Mouse (Mus musculus): ENCODE measurements at regions not wholly inside any gene's neighbourhood (a gene's known extent, or its start where the extent isn't known, plus 50 kb on each side); places are given as distances from the start of the nearest gene placed in this dataset.

- TF ChIP-seq POLR2A (IDR thresholded peaks at IDR 0.05; ENCODE audit: borderline replicate concordance, control insufficient read depth, low read depth, low read length) (no peak), CTCF (IDR thresholded peaks at IDR 0.05; ENCODE audit: control insufficient read depth, insufficient read depth, low read length) (no peak)
- WGBS, result 74% methylated on average over 3 of the region's 3 CpGs
- Histone ChIP-seq H3K27ac (ENCODE audit: control insufficient read depth, insufficient read depth, low read depth, low read length, poor library complexity) (no peak overlapping the region), H3K4me1 (ENCODE audit: control insufficient read depth, insufficient read depth, low read length) (peaks cover 2% of the 10 kb centered on the region; the same call in 1 of the 2 replicates), H3K4me3 (replicated peaks; ENCODE audit: control insufficient read depth, low read depth, low read length) (no peak overlapping the region)
These were observed 1248.9 kb upstream of the Zeb2 start for GRCm38 (mm10) chr2:46366135-46366485.

- WGBS, result 52% methylated on average over 4 of the region's 4 CpGs
- Histone ChIP-seq H3K4me1 (ENCODE audit: control insufficient read depth, insufficient read depth, low read length) (no peaks in the 10 kb centered on the region), H3K27ac (ENCODE audit: control insufficient read depth, insufficient read depth, low read depth, low read length, poor library complexity) (no peak overlapping the region), H3K4me3 (replicated peaks; ENCODE audit: control insufficient read depth, low read depth, low read length) (no peak overlapping the region)
- no peak for TF ChIP-seq CTCF (IDR thresholded peaks at IDR 0.05; ENCODE audit: control insufficient read depth, insufficient read depth, low read length)
- no peak for TF ChIP-seq POLR2A (IDR thresholded peaks at IDR 0.05; ENCODE audit: borderline replicate concordance, control insufficient read depth, low read depth, low read length)
These were observed 1248.4 kb upstream of the Zeb2 start for GRCm38 (mm10) chr2:46365428-46366134.

- H3K4me3 ChIP-seq (replicated peaks; ENCODE audit: control insufficient read depth, low read depth, low read length), result no peak overlapping the region
- WGBS, result 25% methylated on average over 4 of the region's 4 CpGs
- TF ChIP-seq CTCF (IDR thresholded peaks at IDR 0.05; ENCODE audit: control insufficient read depth, insufficient read depth, low read length) (no peak), POLR2A (IDR thresholded peaks at IDR 0.05; ENCODE audit: borderline replicate concordance, control insufficient read depth, low read depth, low read length) (no peak)
- H3K27ac ChIP-seq (ENCODE audit: control insufficient read depth, insufficient read depth, low read depth, low read length, poor library complexity), result no peak overlapping the region
- H3K4me1 ChIP-seq (ENCODE audit: control insufficient read depth, insufficient read depth, low read length), result no peaks in the 10 kb centered on the region
These were observed 1243.0 kb upstream of the Zeb2 start for GRCm38 (mm10) chr2:46360049-46360712.

DNA sequence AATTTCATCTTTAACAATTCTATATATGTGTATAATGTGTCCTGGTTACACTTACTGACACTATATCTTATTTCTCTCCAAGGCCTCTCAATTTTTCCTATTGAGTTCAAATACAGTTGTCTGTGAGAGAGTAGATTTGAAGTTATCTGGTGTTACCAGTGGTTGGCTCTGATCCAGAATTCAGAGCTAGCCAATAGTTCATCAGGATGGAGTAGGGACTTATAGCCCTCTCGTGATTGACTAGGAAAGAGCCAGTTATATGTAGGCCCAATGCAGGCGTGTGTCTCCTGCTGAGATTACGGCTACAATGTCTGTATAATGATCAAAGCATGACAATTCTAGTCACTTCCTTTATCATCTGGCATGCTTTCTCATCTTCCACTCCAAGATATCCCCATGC, 1241.0 kb upstream of the Zeb2 start:
- no peak overlapping the region for H3K27ac ChIP-seq (ENCODE audit: control insufficient read depth, insufficient read depth, low read depth, low read length, poor library complexity)
- H3K4me1 ChIP-seq (ENCODE audit: control insufficient read depth, insufficient read depth, low read length), result no peaks in the 10 kb centered on the region
- TF ChIP-seq CTCF (IDR thresholded peaks at IDR 0.05; ENCODE audit: control insufficient read depth, insufficient read depth, low read length), result no peak
- TF ChIP-seq POLR2A (IDR thresholded peaks at IDR 0.05; ENCODE audit: borderline replicate concordance, control insufficient read depth, low read depth, low read length), result no peak
- WGBS, result 76% methylated on average over 3 of the region's 3 CpGs
- no peak overlapping the region for H3K4me3 ChIP-seq (replicated peaks; ENCODE audit: control insufficient read depth, low read depth, low read length)

DNA sequence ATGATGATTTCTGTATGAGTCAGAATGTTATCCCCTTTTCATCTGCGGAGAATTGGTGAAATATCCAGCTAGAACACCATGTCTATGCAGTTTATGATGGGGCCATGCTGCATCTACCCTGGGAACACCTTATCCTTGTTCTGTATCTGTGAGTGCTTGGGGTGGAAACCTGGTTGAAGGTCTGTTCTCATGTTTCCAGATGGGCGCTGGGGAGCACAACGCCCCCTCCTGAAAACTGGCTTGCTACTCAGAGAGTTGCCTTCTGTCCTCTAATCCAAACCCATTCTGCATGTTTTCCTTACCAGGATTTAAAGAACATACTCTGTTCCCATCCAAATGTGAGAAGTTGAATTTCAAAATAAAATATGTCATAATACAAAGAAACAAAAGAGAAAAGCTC, 1239.5 kb upstream of the Zeb2 start:
- no peak overlapping the region for H3K27ac ChIP-seq (ENCODE audit: control insufficient read depth, insufficient read depth, low read depth, low read length, poor library complexity)
- no peak for TF ChIP-seq CTCF (IDR thresholded peaks at IDR 0.05; ENCODE audit: control insufficient read depth, insufficient read depth, low read length)
- no peak for TF ChIP-seq POLR2A (IDR thresholded peaks at IDR 0.05; ENCODE audit: borderline replicate concordance, control insufficient read depth, low read depth, low read length)
- 90% methylated on average over 3 of the region's 3 CpGs for WGBS
- no peaks in the 10 kb centered on the region for H3K4me1 ChIP-seq (ENCODE audit: control insufficient read depth, insufficient read depth, low read length)
- H3K4me3 ChIP-seq (replicated peaks; ENCODE audit: control insufficient read depth, low read depth, low read length), result no peak overlapping the region

GRCm38 (mm10) chr2:46340694-46341093, 1223.5 kb upstream of the Zeb2 start:
- no peak overlapping the region for H3K27ac ChIP-seq (ENCODE audit: control insufficient read depth, insufficient read depth, low read depth, low read length, poor library complexity)
- no peaks in the 10 kb centered on the region for H3K4me1 ChIP-seq (ENCODE audit: control insufficient read depth, insufficient read depth, low read length)
- TF ChIP-seq POLR2A (IDR thresholded peaks at IDR 0.05; ENCODE audit: borderline replicate concordance, control insufficient read depth, low read depth, low read length), result no peak
- TF ChIP-seq CTCF (IDR thresholded peaks at IDR 0.05; ENCODE audit: control insufficient read depth, insufficient read depth, low read length), result no peak
- 76% methylated on average over 4 of the region's 4 CpGs for WGBS
- no peak overlapping the region for H3K4me3 ChIP-seq (replicated peaks; ENCODE audit: control insufficient read depth, low read depth, low read length)

- H3K4me3 ChIP-seq (replicated peaks; ENCODE audit: control insufficient read depth, low read depth, low read length), result no peak overlapping the region
- no peak overlapping the region for H3K27ac ChIP-seq (ENCODE audit: control insufficient read depth, insufficient read depth, low read depth, low read length, poor library complexity)
- WGBS, result 53% methylated on average over 2 of the region's 2 CpGs
- no peaks in the 10 kb centered on the region for H3K4me1 ChIP-seq (ENCODE audit: control insufficient read depth, insufficient read depth, low read length)
- no peak for TF ChIP-seq CTCF (IDR thresholded peaks at IDR 0.05; ENCODE audit: control insufficient read depth, insufficient read depth, low read length)
- TF ChIP-seq POLR2A (IDR thresholded peaks at IDR 0.05; ENCODE audit: borderline replicate concordance, control insufficient read depth, low read depth, low read length), result no peak
These were observed 1199.5 kb upstream of the Zeb2 start for GRCm38 (mm10) chr2:46316666-46317065.

DNA sequence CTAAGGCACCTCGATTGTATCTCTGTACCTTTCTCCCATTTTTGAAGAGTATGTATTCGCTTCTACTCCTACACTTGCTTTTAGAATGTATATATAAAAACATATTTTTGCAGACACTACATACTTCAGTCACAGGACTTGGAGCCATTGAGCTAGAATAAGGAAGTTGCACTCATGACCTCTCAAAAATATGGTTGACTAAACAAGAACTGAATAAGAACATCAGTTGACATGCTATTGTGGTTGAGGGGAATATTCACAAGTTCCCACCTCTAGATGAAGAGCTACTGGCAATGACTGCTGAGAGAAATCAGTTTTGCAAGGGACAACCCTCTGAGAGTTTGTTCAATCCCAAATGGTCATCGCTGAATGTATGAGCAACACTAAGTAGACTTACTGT, 1198.0 kb upstream of the Zeb2 start:
- WGBS, result 85% methylated on average over 3 of the region's 3 CpGs
- Histone ChIP-seq H3K27ac (ENCODE audit: control insufficient read depth, insufficient read depth, low read depth, low read length, poor library complexity) (no peak overlapping the region), H3K4me1 (ENCODE audit: control insufficient read depth, insufficient read depth, low read length) (no peaks in the 10 kb centered on the region), H3K4me3 (replicated peaks; ENCODE audit: control insufficient read depth, low read depth, low read length) (no peak overlapping the region)
- no peak for TF ChIP-seq POLR2A (IDR thresholded peaks at IDR 0.05; ENCODE audit: borderline replicate concordance, control insufficient read depth, low read depth, low read length)
- no peak for TF ChIP-seq CTCF (IDR thresholded peaks at IDR 0.05; ENCODE audit: control insufficient read depth, insufficient read depth, low read length)
